Mouse (Mus musculus): Measurements from ENCODE around the gene Erc2. TPM values are rescaled to one million over a fixed set of nuclear protein-coding genes. Genes with fewer than 3 reads are reported as not detected.
A peak's percentile ranks its signal among the peaks of the same experiment; 100 is the strongest.
"Not testable (repeated sequence)": the region's sequence is repeated elsewhere in the genome, so short reads cannot be mapped to it uniquely, and the experiment has no call there.

Gene Erc2
- 100 to 1,000 TPM; 253 to 265 TPM for total RNA-seq (2021)

DNA sequence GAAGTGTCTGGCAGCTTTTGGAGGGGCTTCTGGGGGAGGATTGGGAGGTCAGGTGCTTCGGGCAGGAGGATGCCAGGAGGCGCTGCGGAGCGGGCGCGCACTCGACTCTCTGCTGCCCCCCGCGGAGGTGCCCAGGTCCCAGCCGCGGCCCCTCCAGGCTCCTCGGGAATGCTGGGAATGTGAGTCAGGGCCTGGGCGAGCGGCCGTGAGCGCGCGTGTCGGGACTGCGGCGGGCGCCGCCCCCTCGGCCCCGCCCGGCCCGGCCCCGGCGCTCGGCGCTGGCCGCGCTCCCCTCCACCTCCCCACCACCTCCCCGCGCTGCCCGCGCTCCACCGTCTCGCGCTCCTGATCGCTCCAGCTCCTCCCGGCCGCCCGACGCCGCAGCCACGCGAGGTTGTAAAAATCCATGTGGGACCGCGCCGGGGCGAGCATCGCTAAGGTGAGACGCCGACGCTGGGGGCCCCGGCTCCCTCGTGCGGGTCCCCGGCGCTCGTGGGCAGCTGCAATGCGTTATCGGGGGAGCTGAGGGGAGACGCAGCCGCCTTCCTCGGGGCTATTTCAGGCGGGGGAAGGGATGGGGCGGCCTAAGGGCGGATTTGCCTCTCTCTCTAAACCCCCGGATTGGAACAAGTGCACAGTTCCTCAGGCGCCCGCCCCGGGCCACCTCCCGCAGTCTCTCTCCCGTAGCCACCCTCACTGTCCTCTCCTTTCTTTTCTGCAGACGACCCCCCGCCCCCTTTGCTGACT is at the start of gene Erc2:
Erc2 (plus strand) TSS at position 253 of the 747 bp plus-strand sequence.
- intact Hi-C loops (cut with DNase I), result loop anchor here (10.0 kb wide), 1 partner anchor 122 kb away; no protein-coding TSS in a partner anchor
- peak; percentile 80 to 88 for DNase-seq (ENCODE audit: extremely low spot score in 1 of 2, low spot score in 2 of 2)

DNA sequence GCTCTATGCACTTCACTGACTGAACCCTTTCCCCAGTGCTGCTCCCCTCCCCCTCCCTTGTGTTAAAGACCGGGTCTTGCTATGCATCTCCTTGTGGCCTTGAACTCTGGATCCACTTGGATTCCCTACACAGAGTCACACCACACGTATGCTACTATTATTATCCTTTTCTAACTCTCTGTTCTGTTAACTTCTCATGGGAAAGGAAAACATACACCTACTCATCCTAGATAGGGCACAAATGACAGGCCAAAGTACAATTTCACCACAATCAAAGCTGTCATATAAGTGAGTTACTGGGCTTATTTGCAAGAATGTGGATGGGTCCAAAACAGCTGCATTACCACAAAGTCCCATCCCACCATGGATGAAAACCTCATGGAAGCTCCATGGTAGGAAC is 43.8 kb upstream of the Erc2 start:
- intact Hi-C loops (cut with DNase I), result no loop called here
- no peak for DNase-seq (ENCODE audit: extremely low spot score in 1 of 2, low spot score in 2 of 2)

DNA sequence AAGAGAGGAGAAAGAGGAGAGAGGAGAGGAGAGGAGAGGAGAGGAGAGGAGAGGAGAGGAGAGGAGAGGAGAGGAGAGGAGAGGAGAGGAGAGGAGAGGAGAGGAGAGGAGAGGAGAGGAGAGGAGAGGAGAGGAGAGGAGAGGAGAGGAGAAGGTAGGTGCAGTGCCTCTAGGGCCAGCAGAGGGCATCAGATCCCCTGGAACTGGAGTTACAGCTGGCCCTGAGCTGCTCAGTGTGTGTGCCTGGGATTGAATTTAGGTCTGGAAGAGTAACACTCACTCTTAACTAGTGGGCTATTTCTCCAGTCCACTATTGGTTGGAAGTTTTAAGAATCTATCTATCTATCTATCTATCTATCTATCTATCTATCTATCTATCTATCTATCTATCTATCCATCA is 32.6 kb upstream of the Erc2 start:
- intact Hi-C loops (cut with DNase I); DNase-seq (ENCODE audit: extremely low spot score in 1 of 2, low spot score in 2 of 2): not testable (repeated sequence)

DNA sequence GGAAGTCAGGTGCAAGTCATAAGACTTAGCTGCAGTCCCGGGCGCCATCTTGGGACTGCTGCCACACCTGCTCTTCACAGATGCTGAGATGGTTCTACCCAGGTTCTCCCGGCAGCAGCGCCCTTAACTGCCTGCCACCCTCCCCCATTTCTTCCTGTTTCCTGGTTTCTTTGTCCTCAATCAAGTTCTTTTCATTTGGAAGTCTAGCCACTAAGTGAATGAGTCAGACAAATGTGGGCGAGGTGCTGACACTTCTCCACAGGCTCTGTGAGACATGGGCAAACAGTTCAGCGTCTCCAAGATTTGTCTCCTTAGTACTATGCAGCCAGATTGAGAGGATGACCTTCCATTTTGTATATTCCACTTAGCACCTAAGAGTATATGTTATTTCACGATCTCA is 30.1 kb upstream of the Erc2 start:
- intact Hi-C loops (cut with DNase I), result no loop called here
- no peak for DNase-seq (ENCODE audit: extremely low spot score in 1 of 2, low spot score in 2 of 2)

DNA sequence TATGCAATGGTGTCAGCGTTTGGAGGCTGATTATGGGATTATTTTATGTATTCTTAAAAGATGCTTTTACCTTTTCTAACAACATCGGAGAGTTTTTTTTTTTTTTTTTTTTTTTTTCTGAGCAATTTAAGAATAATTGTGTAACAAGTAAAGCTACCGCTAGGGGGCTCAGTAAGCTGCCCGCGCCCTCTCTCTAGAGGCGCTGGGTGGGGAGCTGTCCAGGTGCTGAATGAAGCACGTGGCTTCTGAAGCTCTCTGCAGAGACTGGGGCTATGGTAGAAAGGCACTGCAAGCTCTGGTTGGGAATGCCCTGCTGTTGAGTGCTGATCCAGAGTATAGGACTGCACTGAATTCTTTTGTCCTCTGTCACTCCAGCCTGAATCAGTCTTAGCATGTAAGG is 26.0 kb upstream of the Erc2 start:
- intact Hi-C loops (cut with DNase I), result loop anchor here (1.0 kb wide), 1 partner anchor 145 kb away; no protein-coding TSS in a partner anchor
- peak; percentile 16 to 81 for DNase-seq (ENCODE audit: extremely low spot score in 1 of 2, low spot score in 2 of 2)

DNA sequence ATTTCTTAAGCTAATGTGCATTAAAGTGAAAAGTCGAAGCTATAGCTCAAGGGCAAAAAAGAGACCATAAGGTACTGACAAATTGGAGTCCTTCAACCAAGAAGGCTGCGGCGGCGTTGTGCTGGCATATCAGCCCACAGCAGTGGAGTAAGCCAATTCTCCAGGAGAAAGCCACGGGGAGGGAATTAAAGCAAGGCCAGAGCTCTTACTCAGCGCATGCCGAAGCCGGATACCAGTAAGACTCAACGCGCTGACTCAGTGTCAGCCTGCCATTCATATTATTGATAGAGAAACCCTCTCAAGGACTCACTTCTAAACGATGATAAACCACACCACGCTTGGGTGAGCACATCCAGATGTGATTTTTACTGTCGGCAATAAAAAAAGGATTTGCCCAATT is 20.1 kb upstream of the Erc2 start:
- no peak for DNase-seq (ENCODE audit: extremely low spot score in 1 of 2, low spot score in 2 of 2)

DNA sequence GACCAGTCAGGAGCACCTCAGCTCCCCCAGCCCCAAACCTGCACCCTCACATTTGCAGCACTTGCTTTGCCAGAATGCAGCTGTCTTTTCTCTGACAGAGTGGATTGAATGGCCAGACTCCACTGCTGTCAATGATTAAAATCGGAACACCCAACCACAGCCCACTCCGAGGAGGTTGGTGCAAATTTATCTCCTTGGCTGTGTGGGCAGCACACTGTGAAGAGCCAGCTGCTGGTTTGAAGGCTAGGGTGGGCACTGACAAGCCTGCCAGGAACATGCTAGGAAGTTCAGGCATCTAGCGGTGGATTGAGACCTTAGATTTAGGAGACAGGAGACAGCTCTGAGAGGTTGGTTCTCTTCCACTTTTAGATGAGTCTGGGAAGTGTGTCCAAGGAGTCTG is 14.8 kb upstream of the Erc2 start:
- intact Hi-C loops (cut with DNase I), result no loop called here
- no peak for DNase-seq (ENCODE audit: extremely low spot score in 1 of 2, low spot score in 2 of 2)

More for the DNA sequence above, 20.1 kb upstream of the Erc2 start:
- intact Hi-C loops (cut with DNase I), result no loop called here

DNA sequence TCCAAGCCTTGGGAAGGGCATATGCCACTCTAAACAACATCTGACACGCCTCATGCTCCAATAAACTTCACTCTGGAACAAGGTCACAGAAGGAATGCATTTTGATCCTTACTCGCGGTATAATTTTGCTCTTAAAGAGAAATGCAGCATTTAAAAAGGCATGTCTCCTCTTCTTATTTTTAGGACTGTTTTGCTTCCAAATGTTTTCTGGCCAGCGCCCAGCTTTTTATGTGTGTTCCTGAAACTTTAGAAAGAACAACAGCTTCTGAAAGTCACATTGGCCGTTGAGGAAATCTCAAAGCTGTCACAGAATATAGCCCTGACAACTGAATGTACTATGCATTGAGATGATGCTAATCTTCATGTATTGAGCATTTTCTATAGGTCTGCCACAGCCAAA is 8.5 kb upstream of the Erc2 start:
- DNase-seq (ENCODE audit: extremely low spot score in 1 of 2, low spot score in 2 of 2), result no peak
- intact Hi-C loops (cut with DNase I), result no loop called here

DNA sequence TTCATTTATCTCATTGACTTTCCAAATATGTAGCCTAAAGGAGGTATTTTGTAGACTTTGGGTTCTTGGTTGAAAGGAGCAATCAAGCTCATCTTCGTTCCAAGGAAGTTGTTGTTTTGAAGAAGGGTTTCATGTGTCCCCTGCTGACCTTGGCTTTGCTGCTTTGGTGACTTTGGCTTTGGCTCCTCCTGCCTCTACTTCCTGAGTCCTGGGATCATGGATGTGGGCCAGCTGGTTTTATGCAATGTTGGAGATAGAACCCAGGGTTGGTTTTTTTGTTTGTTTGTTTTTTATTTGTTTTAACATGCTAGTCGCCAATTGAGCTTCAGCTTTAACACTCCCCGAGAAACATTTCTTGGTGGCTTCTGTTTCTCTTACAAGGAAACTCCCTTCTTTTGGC is 4.9 kb upstream of the Erc2 start:
- intact Hi-C loops (cut with DNase I), result no loop called here
- no peak for DNase-seq (ENCODE audit: extremely low spot score in 1 of 2, low spot score in 2 of 2)

DNA sequence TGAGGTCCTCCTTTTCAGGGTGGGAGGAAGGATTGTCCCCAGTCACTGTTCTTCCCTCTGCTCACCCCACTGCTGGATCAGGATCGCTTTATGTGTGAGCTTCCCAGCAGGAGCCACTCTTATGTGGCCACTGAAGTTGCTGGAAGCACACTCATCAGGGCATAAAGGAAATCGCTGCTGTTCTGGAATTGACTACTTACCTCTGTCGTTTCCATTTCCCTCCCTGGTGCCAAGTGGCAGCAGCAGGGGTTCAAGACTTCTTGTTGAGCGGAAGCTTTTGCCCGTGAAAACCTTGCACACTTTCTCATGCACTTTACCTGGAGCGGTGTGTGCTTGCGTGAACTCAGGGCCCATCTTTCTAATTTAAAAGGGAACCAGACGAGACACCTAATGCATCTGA is 652 bp upstream of the Erc2 start:
- DNase-seq (ENCODE audit: extremely low spot score in 1 of 2, low spot score in 2 of 2), result no peak
- intact Hi-C loops (cut with DNase I), result loop anchor here (10.0 kb wide), 1 partner anchor 123 kb away; no protein-coding TSS in a partner anchor

DNA sequence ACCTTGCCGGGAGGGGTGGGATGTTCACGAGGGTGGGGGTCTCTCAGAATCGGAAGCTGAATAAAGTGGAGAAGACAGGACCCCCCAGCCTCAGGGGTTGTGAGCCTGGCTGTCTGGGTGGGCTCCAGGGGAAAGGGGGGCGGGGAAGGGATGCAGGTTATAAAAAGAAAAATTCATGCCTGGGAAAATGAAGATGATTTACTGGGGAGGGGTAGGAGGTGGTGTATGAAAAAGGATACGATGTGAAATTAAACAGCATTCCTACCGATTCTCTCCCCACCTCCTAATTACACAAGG is 643 bp downstream of the Erc2 start:
- no peak for DNase-seq (ENCODE audit: extremely low spot score in 1 of 2, low spot score in 2 of 2)
- intact Hi-C loops (cut with DNase I), result loop anchor here (10.0 kb wide), 1 partner anchor 122 kb away; no protein-coding TSS in a partner anchor

DNA sequence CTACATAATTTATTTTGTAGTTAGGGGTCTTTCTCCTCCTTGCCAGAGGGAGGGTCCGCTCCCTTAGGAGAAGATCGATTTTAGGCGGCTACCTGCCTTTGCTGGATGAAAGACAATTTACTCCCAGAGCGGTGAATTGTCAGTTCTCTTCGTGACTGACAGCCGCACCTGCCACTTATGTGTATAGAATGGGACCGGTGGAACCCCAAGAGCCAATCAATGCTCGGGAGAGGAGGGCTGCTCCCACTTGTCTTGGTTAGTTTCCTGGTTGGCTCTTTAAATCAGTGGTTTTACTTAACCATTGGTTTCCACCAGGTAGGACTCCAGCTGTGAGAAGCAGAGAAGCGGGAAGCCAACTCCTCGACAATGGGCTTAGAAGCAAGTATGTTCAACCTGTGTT is 1.1 kb downstream of the Erc2 start:
- intact Hi-C loops (cut with DNase I), result loop anchor here (10.0 kb wide), 1 partner anchor 121 kb away; no protein-coding TSS in a partner anchor
- DNase-seq (ENCODE audit: extremely low spot score in 1 of 2, low spot score in 2 of 2), result peak; percentile 53 to 78

DNA sequence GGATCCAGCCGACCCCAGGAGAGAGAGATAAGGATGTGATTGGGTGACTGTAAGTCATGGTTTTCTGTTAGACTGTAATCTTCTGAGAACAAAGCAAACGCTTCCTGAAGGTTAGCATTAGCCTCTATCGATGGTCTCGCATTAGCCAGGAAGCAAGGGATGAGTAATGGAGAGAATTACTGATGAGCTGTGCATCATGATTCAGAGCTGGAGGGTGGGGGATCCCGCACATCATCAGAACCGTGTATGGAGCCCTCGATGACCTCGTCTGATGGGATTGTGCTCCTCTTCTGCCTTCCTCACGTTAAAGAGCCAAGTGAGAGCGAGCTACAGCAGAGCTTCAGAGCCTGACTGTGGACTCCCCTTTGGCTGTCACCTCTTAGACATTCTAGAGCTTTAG is 6.5 kb downstream of the Erc2 start:
- DNase-seq (ENCODE audit: extremely low spot score in 1 of 2, low spot score in 2 of 2), result no peak
- intact Hi-C loops (cut with DNase I), result loop anchor here (10.0 kb wide), 1 partner anchor 116 kb away; no protein-coding TSS in a partner anchor

DNA sequence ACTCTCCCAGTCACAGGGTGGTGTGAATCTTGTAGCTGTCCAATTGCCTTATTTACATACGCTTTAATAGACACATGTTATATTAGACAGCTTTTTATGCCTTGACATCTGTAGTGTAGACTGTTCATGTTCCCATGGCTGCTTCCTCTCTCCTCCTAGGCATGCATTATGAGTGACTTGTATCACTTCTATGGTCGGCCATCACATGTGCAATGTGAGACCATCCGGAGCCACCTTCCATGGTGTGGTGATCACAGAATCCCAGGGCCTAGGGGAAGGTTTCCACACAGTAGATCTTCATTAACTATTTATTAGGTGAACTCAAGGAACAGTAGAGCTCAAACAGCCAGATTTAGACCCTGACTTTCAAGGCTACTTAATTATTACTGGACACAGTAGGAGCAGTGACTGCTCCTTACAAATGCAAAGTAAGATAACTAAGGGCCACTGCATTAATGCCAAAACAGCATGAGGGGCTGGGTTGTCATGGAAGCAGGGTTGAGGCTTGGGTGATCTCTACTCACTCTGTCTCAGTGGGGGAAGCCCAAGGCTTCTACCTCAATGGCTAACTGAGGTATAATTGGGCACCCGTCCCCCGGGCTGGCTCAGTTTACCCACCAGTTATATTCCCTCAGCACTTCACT is 7.3 kb downstream of the Erc2 start:
- no peak for DNase-seq (ENCODE audit: extremely low spot score in 1 of 2, low spot score in 2 of 2)

DNA sequence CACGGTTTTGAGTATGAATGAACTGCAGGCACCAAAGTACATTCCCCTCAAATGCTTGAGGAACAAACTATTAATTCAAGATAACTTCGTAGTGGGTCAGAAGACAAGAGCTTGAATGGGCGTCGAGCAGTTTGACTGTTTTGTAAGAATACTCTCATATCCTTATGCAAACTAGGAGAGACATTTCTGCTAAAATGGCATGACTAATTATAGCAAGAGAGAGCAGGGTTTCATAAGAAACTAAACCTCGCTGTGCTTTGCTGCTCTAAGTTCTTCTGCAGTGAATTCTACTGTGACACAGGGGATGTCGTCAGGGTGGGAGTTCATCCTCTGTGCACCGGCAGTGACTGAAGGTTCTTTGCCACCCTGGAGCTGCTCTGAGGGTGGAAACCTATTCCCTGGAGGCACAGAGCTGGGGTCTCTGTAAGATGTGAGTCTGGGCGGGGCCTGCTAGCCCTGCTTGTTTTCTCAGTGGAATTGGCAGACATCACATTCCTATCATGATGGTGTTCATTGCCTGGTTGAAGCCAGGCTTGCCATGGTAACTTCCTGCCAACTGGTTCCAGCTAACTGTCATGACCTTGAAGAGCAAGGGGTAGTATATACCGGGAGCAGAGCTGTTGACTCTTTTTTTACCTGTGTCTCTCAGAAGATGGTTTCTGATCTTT is 8.9 kb downstream of the Erc2 start:
- intact Hi-C loops (cut with DNase I), result no loop called here
- DNase-seq (ENCODE audit: extremely low spot score in 1 of 2, low spot score in 2 of 2), result no peak

More for the DNA sequence above, 7.3 kb downstream of the Erc2 start:
- intact Hi-C loops (cut with DNase I), result loop anchor here (10.0 kb wide), 1 partner anchor 115 kb away; no protein-coding TSS in a partner anchor

DNA sequence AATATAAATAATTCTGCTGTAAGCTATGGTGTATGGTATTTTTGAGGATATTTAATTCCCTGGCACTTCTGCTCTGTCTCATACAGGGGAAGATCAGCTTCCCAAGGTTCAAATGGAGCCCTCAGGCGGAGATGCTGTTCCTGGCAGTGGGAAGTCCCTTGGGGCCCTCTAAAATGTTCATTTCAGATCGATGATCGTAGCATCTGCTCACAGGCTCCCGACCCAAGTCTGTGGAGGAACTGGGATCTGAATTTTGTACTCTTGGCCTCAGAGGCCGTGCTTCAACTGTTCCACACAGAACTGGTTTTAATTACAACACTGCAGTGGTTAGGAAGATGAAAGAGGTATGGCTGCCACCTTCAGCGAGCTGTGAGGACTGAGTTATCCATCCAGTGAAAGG is 12.5 kb downstream of the Erc2 start:
- DNase-seq (ENCODE audit: extremely low spot score in 1 of 2, low spot score in 2 of 2), result no peak
- intact Hi-C loops (cut with DNase I), result no loop called here

DNA sequence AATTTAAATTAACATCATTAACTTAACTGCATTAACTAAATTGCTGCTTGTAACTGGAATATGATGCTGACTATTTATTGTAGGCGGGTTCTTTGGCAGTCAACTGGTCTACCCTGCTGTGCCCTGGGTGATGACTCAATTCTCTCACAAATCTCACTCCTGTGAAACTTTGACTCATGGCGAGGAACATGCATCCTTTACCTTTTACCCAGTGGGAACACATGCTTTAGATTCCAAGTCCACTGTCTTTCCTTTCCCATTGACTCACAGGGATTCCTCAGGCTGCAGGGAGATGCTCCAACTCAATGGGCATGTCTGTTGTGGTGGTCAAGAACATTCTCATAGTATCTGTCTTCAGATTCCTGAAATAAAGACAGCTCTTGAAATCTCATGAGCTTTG is 14.3 kb downstream of the Erc2 start:
- no peak for DNase-seq (ENCODE audit: extremely low spot score in 1 of 2, low spot score in 2 of 2)
- intact Hi-C loops (cut with DNase I), result no loop called here

DNA sequence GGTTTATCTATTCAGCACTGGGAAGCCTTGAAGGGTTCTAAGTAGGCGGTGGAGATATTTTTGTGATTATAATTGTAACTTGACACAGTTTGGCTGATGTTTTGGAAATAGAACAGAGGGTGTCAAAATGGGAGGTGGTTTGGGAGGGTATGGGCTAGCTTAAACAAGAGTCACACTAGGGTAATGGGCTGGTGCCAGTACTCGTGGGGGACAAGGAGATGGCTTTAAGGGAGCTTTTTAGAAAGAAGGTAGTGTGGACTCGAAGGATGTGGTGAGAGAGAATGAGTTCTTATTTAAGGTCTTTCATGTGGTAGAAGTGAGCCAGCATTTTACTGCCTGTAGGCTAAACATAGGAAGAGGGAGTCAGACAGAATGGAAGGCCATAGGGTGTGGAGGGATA is 19.2 kb downstream of the Erc2 start:
- intact Hi-C loops (cut with DNase I), result no loop called here
- DNase-seq (ENCODE audit: extremely low spot score in 1 of 2, low spot score in 2 of 2), result no peak

DNA sequence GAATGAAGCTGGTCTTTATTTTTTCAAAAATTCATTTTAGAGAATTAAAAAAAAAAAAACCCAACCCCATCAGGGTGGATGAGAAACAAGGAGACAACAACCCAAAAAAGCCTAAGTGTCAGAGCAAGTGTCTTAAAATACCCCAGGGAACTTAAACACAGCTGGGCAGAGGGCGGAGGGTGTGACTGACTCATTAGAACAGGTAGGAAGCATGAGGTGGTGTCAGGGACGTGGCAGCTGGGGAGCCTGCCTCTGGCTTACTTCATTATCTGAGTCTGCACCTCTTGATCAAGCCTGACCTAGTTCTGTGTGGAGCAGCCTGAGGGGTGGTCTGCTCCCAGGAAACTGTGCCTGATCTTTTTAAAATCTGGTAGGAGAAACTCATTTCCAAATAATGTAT is 20.8 kb downstream of the Erc2 start:
- DNase-seq (ENCODE audit: extremely low spot score in 1 of 2, low spot score in 2 of 2), result no peak
- intact Hi-C loops (cut with DNase I), result no loop called here

DNA sequence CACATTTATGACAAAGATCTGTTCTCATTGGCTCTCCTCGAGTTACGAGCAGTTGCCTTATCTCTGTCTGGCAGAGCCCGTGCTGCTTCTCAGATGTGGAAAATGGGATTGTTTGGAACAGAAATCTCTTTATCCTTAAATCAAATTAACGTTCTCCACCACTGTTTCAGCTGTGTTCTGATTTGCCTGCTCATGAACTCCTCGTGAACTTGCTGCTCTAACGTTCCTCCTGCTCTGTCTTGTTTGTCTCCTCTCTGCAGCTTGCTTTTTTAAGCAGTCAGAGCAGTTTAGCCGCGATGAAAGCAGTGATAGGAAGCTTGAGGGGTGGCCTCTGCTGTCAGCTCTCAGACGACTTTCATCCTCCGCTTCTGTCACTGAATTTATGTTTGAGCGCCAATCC is 32.4 kb downstream of the Erc2 start:
- no peak for DNase-seq (ENCODE audit: extremely low spot score in 1 of 2, low spot score in 2 of 2)
- intact Hi-C loops (cut with DNase I), result no loop called here
